Mouse (Mus musculus): ENCODE data around the gene Cox16.

- TF ChIP-seq MAFK (IDR thresholded peaks at IDR 0.05; ENCODE audit: insufficient read depth, low read depth, low read length) = no peak
- no peak for TF ChIP-seq CHD2 (IDR thresholded peaks at IDR 0.05; ENCODE audit: low read depth, low read length)
- no peak for TF ChIP-seq HCFC1 (IDR thresholded peaks at IDR 0.05; ENCODE audit: borderline replicate concordance, insufficient read depth, low read length)
- no peak for TF ChIP-seq ZNF384 (IDR thresholded peaks at IDR 0.05; ENCODE audit: low read depth, low read length)
Observed at GRCm38 (mm10) chr12:81324116-81324515, 160.8 kb downstream of the Cox16 start.
